Mouse (Mus musculus): ENCODE measurements around the gene Aloxe3. TPM values are rescaled to one million over a fixed set of nuclear protein-coding genes. Genes with fewer than 3 reads are reported as not detected.

Aloxe3 gene
- polyA plus RNA-seq, 1 experiment, result 1.2 TPM

DNA sequence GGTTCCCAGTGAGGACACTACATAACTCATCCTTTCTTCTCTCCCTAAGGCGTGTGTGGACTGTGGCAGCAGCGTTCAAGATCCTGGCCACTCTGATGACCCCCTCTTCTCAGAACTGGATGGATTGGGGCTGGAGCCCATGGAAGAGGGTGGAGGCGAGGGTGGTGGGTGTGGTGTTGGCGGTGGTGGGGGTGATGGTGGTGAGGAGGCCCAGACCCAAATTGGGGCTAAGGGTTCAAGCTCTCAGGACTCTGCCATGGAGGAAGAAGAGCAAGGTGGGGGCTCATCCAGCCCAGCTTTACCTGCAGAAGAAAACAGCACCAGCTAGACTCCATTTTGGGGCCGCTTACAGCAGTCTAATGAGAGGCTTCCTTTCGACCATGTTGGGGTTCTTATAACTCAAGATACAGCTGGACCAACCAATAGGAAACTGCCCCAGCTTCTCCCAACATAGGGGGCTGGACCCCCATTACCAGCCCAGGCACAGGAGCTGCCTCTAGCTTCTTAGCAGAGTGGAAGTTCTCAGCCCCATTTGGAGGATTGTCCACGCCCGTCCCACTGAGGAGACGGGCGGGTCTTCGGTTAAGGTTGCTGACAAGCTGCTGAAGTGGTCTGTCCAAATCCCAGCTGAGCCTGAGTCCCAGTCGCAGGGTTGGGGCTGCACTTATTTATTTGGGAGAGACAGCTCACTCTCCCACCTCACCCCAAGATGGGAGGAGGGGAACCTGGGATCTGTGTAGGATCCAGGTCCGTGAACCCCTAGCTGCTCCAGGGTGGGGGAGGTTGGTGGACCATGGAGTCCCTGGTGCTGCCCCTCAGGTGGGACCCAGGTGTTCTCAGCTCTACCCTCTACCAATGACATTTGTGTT lies 16.4 kb upstream of the Aloxe3 start:
- Histone ChIP-seq H3K4me3 (ENCODE audit: low read depth, low read length) (no peak overlapping the region), H3K36me3 (ENCODE audit: control insufficient read depth, insufficient read depth, low read length) (peaks cover 53% of the 10 kb centered on the region), H3K4me1 (ENCODE audit: control insufficient read depth, insufficient read depth, insufficient read length, low read length) (no peaks in the 10 kb centered on the region), H3K27ac (ENCODE audit: insufficient read depth, low read depth, low read length) (no peak overlapping the region), H3K27me3 (ENCODE audit: control insufficient read depth, insufficient read depth, low read length) (no peaks in the 10 kb centered on the region)
- TF ChIP-seq CTCF (IDR thresholded peaks at IDR 0.05; ENCODE audit: extremely low read depth, insufficient read length, insufficient replicate concordance, low read depth, low read length), result no peak
- no peak for TF ChIP-seq POLR2A (IDR thresholded peaks at IDR 0.05; ENCODE audit: low read depth, low read length)
- WGBS, result 86% methylated on average over 13 of the region's 13 CpGs

DNA sequence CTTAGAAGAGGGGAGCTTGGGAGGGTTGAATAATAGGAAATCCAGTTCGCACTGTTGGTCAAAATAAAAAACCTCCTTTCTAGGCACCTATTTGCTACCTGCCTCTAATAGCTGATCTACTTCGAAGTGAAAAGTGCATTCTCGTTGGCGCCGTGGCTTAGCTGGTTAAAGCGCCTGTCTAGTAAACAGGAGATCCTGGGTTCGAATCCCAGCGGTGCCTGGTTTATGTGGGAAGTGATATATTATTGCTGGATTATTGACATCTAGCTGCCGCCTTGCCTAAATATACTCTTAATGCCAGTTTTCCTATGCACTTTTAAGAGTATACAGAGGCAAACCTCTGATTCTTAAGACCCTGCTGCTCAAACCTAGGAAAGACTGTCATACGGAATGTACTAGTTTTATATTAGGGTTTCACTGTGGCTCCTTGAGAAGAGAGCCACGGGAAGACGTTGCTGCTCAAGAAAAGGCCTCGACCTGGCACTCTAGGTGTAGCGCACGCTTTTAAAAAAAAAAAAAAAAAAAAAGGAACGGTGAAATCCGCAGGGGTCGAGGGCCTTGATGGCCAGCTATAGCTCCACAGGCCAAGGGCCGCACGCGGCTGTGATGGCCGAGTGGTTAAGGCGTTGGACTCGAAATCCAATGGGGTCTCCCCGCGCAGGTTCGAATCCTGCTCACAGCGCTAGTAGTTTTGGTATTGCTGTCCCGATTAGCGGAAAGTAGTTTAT lies 15.2 kb upstream of the Aloxe3 start:
- 2% methylated on average over 30 of the region's 30 CpGs for WGBS
- Histone ChIP-seq H3K36me3 (ENCODE audit: control insufficient read depth, insufficient read depth, low read length) (peaks cover 41% of the 10 kb centered on the region), H3K27ac (ENCODE audit: insufficient read depth, low read depth, low read length) (no peak overlapping the region)

DNA sequence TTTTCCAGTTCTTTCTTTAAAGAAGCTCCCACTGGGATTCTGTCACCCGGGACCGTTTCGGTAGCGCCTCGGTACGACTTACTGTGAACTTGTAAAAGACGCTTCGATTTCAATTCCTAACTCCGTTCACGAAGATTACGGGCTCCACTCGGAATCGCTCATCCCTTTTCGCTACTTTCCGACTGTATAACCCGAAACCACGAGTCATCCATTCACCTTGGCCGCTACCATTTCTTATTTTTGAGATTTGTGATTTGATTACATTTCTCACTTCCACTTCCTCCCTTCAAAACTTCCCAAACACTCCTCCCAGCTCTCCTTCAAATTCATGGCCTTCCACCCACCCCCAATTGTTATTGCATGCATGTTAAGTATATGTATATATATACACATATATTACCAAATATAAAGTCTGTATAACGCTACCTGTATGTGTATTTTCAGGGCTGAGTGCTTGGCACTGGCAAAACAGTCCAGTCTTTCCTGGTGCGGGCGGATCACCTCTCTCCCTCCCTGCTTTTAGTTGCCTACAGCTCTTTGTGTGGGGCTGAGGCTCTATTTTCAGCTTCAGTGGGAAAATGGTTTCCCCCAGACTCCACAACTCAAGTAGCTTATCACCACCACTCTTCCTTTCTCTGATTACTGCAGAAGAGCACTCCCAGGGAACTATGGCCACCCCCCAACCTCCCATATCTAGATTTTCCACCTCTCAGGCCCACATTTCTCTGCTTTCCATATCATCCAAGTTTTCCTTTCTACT lies 14.5 kb upstream of the Aloxe3 start:
- Histone ChIP-seq H3K27ac (ENCODE audit: insufficient read depth, low read depth, low read length) (no peak overlapping the region), H3K4me1 (ENCODE audit: control insufficient read depth, insufficient read depth, insufficient read length, low read length) (no peaks in the 10 kb centered on the region), H3K4me3 (ENCODE audit: low read depth, low read length) (peak overlapping the region; percentile 59), H3K36me3 (ENCODE audit: control insufficient read depth, insufficient read depth, low read length) (peaks cover 34% of the 10 kb centered on the region), H3K27me3 (ENCODE audit: control insufficient read depth, insufficient read depth, low read length) (no peaks in the 10 kb centered on the region)
- WGBS, result 13% methylated on average over 21 of the region's 21 CpGs
- no peak for TF ChIP-seq POLR2A (IDR thresholded peaks at IDR 0.05; ENCODE audit: low read depth, low read length)
- TF ChIP-seq CTCF (IDR thresholded peaks at IDR 0.05; ENCODE audit: extremely low read depth, insufficient read length, insufficient replicate concordance, low read depth, low read length), result no peak

More for the DNA sequence above, 15.2 kb upstream of the Aloxe3 start:
- no peaks in the 10 kb centered on the region for H3K27me3 ChIP-seq (ENCODE audit: control insufficient read depth, insufficient read depth, low read length)
- TF ChIP-seq POLR2A (IDR thresholded peaks at IDR 0.05; ENCODE audit: low read depth, low read length), result peak; percentile 35; the same call in 1 of the 2 replicates
- TF ChIP-seq CTCF (IDR thresholded peaks at IDR 0.05; ENCODE audit: extremely low read depth, insufficient read length, insufficient replicate concordance, low read depth, low read length), result no peak
- H3K4me1 ChIP-seq (ENCODE audit: control insufficient read depth, insufficient read depth, insufficient read length, low read length), result no peaks in the 10 kb centered on the region
- H3K4me3 ChIP-seq (ENCODE audit: low read depth, low read length), result peak overlapping the region; percentile 59

DNA sequence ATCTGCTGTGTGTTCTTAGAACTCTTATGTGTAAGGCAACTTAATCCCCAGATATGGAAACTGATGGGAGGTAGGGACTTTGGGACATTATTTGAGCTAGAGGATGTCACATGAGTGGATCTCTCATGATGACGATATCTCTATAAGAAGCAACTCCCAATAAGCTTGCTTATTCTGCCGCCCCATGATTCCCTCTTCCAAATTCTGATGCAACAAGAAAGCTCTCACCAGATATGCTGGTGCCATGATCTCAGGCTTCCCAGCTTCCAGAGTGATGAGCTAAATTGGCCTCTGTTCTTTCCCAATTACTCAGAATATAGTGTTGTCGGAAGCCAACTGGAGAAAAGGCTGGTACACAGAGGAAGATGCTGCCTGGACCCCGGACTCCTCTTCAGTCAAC lies 13.8 kb upstream of the Aloxe3 start:
- Histone ChIP-seq H3K4me1 (ENCODE audit: control insufficient read depth, insufficient read depth, insufficient read length, low read length) (no peaks in the 10 kb centered on the region), H3K36me3 (ENCODE audit: control insufficient read depth, insufficient read depth, low read length) (peaks cover 28% of the 10 kb centered on the region), H3K4me3 (ENCODE audit: low read depth, low read length) (no peak overlapping the region), H3K27ac (ENCODE audit: insufficient read depth, low read depth, low read length) (no peak overlapping the region), H3K27me3 (ENCODE audit: control insufficient read depth, insufficient read depth, low read length) (no peaks in the 10 kb centered on the region)
- TF ChIP-seq POLR2A (IDR thresholded peaks at IDR 0.05; ENCODE audit: low read depth, low read length) (no peak), CTCF (IDR thresholded peaks at IDR 0.05; ENCODE audit: extremely low read depth, insufficient read length, insufficient replicate concordance, low read depth, low read length) (no peak)
- 80% methylated on average over 4 of the region's 4 CpGs for WGBS

DNA sequence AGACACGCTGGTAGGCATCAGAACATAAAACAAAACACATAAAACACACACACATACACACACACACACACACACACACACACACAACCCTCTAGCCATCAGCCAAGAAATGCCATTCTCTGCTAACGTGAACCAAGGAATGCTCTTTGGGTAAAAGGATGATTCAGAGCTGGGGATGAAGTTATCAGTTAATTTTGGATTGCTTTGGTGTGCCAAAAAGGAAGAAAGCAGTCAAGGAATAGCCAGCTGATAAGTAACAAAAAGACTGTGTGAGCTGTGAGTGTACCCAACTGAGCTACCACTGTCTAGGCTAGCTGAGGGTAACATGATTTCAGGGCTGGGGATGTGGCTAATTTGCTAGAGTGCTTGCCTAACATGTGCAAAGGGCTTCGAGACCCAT lies 11.7 kb upstream of the Aloxe3 start:
- H3K4me3 ChIP-seq (ENCODE audit: low read depth, low read length), result no peak overlapping the region

DNA sequence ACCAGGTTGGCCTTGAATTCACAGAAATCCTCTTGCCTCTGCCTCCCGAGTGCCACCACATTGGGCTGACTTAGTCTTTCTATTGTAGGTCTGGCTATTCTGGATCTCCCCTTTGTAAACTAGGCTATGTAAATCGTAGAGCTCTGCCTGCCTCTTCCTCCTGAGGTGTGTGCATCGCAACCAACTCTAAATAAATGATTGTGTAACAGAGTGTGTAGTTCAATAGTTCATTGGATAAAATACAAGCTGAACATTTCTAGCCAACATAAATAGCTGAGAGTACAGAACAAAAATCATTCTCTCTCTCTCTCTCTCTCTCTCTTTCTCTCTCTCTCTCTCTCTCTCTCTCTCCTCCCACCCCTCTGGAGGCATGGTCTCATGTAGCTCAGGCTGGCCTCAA lies 11.1 kb upstream of the Aloxe3 start:
- WGBS, result 75% methylated on average over 3 of the region's 3 CpGs
- H3K27me3 ChIP-seq (ENCODE audit: control insufficient read depth, insufficient read depth, low read length), result no peaks in the 10 kb centered on the region
- peaks cover 5% of the 10 kb centered on the region for H3K4me1 ChIP-seq (ENCODE audit: control insufficient read depth, insufficient read depth, insufficient read length, low read length)

More for the DNA sequence above, 11.7 kb upstream of the Aloxe3 start:
- Histone ChIP-seq H3K4me1 (ENCODE audit: control insufficient read depth, insufficient read depth, insufficient read length, low read length) (peaks cover 3% of the 10 kb centered on the region), H3K27me3 (ENCODE audit: control insufficient read depth, insufficient read depth, low read length) (no peaks in the 10 kb centered on the region), H3K27ac (ENCODE audit: insufficient read depth, low read depth, low read length) (no peak overlapping the region), H3K36me3 (ENCODE audit: control insufficient read depth, insufficient read depth, low read length) (peaks cover 7% of the 10 kb centered on the region)
- no peak for TF ChIP-seq CTCF (IDR thresholded peaks at IDR 0.05; ENCODE audit: extremely low read depth, insufficient read length, insufficient replicate concordance, low read depth, low read length)
- no peak for TF ChIP-seq POLR2A (IDR thresholded peaks at IDR 0.05; ENCODE audit: low read depth, low read length)
- 68% methylated on average over 3 of the region's 3 CpGs for WGBS

More for the DNA sequence above, 11.1 kb upstream of the Aloxe3 start:
- H3K27ac ChIP-seq (ENCODE audit: insufficient read depth, low read depth, low read length), result no peak overlapping the region
- no peak overlapping the region for H3K4me3 ChIP-seq (ENCODE audit: low read depth, low read length)
- TF ChIP-seq POLR2A (IDR thresholded peaks at IDR 0.05; ENCODE audit: low read depth, low read length) (no peak), CTCF (IDR thresholded peaks at IDR 0.05; ENCODE audit: extremely low read depth, insufficient read length, insufficient replicate concordance, low read depth, low read length) (no peak)
- H3K36me3 ChIP-seq (ENCODE audit: control insufficient read depth, insufficient read depth, low read length), result peaks cover under 1% of the 10 kb centered on the region; the same call in 1 of the 2 replicates
